Mouse (Mus musculus): ENCODE data around the gene Gstk1.

Gene Gstk1

DNA sequence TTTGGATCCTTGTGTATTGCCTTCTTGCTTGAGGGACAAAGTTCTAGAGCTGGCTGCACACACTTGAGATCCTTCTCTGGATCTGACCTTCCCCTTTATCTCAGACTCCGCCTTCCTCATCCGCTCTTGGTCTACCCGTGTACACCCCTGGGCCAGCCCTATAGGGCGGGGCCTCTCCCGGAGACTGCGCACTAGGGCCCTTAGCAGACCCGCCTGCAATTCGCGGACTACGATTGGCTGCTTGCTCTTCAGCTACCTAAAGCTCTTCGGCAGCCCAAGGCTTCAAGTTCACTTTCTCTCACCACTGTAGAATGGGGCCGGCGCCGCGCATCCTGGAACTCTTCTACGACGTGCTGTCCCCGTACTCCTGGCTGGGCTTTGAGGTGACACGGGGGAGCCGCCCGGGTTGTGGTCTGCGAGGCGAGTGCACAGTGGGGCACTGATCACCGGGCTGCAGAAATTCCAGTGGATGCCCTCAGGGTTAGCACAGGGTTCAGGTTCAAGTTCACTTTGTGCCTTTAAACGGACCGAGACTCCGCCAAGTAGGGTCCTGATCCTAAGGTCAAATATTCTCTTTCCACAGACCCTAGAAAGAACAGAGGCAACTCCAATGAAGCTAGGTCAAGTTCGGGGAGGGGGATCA lies at the start of gene Gstk1:
TSS of gene Gstk1 (plus strand) at position 225 of the 643 bp plus-strand sequence.
- DNase-seq (ENCODE audit: low read depth, low spot score), result no peak

- peak; percentile 42 for DNase-seq (ENCODE audit: low read depth, low spot score)
Measured at GRCm38 (mm10) chr6:42197710-42198109, 48.0 kb upstream of the Gstk1 start.

DNA sequence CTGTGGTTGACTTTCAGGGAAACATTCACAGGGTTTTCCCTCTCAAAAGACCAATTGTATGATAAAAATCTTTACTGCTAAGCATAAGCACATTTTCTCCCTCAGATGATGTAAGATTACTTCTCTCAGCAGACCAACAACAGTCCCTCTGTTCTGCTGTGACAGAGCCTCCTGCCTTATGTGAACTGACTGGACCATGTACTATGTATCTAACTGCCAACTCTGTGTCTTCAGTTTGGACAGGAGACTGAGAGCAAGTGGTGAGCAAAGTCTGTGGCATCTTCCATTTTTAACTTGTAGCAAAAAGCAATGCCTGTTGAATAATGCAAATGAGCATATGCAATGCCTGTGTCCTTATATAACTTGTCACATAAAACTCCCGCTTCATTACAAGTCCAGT lies 46.2 kb upstream of the Gstk1 start:
- no peak for DNase-seq (ENCODE audit: low read depth, low spot score)

DNA sequence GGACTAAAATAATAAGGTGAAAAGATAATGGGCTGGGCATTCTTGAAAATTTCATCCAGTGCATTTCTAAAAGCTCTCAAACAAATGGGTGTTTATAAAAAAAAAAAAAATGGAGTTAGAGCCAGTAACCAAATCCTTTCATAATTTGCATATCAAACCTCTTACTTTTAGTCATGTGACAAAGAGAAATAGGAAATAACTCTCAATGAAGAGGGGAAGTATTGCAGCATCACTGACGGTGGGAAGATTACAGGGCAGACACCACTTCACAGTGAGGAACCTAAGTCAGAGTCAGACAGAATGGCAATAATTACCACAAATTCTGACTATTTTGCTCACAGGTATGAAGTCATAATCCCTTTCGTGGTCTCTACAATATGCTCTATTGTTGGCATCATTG lies 30.7 kb upstream of the Gstk1 start, which contains the start of gene Tas2r144:
TSS of gene Tas2r144 (plus strand) at position 301 of the 400 bp plus-strand sequence.
- DNase-seq (ENCODE audit: low read depth, low spot score), result no peak

DNA sequence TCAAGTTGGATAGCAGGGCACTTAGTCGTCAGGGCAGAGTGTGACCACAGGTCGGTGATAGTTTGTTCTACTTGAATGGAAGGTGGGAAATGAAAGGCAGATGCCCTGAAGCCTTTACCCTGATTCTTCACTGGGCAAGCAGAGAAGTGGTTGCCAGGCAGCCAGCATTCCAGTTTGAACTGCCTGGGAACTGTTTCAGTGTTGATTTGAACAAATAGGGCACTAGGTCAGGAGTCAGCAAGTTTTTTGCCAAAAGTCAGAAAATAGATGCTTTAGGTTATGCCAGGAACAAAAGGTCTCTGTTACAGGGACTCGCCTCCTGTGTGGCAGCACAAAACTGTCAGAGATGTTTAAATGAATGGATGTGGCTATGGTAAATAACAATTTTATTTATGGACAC lies 23.4 kb upstream of the Gstk1 start:
- DNase-seq (ENCODE audit: low read depth, low spot score), result no peak

GRCm38 (mm10) chr6:42225046-42225445 lies 20.7 kb upstream of the Gstk1 start:
- DNase-seq (ENCODE audit: low read depth, low spot score), result no peak

GRCm38 (mm10) chr6:42227240-42228101 lies 18.3 kb upstream of the Gstk1 start:
- no peak for DNase-seq (ENCODE audit: low read depth, low spot score)

GRCm38 (mm10) chr6:42229610-42230009 lies 16.1 kb upstream of the Gstk1 start:
- no peak for DNase-seq (ENCODE audit: low read depth, low spot score)

GRCm38 (mm10) chr6:42231191-42231590 lies 14.5 kb upstream of the Gstk1 start:
- no peak for DNase-seq (ENCODE audit: low read depth, low spot score)

DNA sequence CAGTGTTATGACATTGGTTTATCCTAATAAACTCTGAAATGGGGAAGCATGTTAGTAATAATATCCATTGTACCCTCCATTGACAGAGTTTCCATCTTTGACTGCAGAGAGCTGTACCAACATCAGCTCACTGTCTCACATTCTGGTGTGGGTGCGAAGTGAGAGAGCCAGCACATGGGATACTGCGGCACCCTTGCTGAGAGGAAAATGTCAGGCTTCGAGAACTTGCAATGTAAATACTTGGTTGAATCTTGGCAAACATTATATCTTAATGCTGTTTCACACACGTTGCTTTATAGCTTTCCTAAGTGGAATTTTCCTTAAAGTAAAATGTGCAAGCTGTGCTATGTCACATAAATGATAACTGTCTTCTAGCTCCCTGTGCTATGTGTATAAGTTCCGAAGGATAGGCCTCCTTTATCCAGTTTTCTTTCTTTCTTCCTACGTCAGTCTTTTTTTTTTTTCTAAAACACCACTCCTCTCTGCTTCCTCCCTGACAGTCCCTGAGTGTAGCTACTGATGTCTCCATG lies 8.4 kb upstream of the Gstk1 start:
- DNase-seq (ENCODE audit: low read depth, low spot score), result no peak

DNA sequence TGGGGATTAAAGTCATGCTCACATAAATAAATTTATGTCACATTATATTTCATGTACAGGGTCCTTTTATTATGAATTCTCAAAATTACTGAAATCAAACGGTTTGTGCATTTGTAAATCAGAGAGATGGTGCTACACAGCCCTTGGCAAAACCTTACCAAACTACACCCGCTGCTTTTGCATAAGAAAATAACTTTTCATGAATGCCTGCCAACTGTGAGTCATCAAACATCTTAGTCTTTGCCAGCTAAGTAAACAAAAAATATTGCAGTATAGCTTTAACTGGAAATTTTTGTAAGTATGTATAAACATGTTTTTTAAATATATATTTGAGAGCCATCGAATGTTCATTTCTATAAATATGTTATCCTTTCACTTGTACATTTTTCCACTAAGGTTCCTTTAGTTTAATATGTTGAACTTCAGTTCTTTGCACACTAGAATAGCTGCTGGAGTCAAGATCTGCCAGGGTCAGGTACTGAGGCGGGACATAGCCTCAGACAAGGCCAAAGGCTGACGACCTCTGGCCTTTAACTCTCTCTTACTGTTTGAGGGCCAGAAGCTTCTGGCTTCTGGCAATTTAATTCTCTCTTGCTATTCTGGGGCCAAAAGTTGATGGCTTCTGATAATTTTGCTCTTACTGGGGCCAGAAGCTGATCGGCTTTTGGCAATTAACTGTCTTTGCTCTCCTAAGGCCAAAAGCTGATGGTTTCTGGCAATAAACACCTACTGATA lies 4.3 kb upstream of the Gstk1 start:
- no peak for DNase-seq (ENCODE audit: low read depth, low spot score)

- DNase-seq (ENCODE audit: low read depth, low spot score), result no peak
Measured at GRCm38 (mm10) chr6:42247173-42247572, 1.4 kb downstream of the Gstk1 start.

DNA sequence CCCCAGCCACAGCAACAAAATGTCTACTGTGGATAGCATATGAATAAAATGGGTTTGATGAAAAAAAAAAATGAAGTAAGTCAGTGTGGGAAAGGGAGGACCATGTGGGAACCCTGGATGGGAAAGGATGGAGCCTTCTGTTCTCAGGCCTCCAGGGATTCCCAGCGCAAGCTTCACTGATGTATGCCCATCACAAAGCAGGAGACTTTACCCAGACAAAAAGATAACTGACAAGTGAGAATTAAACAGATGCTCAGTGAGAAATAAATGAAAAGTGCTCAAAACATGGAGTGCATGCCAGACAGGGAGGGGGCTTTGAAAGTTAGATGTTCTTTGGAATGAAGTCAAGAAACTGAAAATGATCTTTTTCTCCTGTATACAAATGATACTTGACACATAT lies 2.2 kb downstream of the Gstk1 start:
- no peak for DNase-seq (ENCODE audit: low read depth, low spot score)

DNA sequence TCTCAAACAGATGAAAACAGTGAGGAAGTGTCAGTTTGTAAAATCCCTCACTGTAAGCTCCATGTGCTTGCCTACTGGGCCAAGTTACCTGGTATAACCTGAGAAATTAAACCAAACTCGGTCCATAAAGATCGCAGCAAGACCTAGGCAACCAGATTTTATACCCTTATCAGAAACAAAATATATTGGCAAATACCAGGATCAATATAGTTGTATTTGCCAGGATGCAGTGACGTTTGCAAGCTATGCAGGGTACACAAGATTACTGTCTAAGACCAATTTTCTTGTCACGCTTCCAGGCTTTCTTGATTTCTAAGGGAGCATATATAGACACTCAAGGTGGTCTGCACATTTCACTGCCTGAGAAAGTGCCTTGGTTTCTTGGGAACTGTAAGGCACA lies 6.1 kb downstream of the Gstk1 start:
- no peak for DNase-seq (ENCODE audit: low read depth, low spot score)

DNA sequence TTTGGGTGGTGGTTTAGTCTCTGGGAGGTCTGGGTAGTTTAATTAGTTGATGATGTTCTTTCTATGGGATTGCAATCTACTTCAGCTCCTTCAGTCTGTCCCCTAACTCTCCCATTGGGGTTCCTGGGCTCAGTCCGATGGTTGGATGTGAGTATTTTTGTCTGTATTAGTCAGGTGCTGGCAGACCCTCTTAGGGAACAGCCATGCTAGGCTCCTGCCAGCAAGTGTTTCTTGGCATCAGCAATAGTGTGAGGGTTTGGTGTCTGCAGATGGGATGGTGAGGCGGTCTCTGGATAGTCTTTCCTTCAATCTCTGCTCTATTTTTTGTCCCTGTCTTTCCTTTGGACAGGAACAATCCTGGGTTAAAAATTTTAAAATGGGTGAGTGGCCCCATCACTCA lies 7.4 kb downstream of the Gstk1 start:
- no peak for DNase-seq (ENCODE audit: low read depth, low spot score)

DNA sequence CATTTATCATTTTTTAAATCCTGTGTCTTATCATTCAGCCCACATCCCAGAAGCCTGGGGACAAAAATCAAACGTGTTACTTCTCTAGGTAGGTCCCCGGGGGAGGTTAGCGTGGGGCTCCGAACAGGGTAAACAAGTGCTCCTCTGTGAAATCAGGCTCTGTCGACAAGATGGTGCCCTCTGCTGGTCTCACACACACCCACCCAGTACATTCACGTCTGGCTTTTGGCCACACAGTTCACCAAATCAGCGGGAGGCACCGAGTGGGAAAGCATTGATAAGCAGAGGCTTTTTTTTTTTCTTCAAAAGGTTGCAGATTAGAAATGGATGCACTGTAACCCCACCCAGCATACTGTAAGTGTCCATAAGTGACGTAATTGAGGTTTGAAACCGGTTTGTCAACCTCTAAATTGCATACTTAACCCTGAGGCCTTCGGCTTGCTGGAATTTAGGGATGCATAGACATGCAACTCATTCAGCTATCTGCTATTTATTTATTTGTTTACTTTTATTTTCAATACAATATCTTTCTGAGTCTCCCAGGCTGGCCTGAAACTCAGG lies 11.6 kb downstream of the Gstk1 start:
- DNase-seq (ENCODE audit: low read depth, low spot score), result no peak

GRCm38 (mm10) chr6:42260430-42260829 lies 14.7 kb downstream of the Gstk1 start:
- no peak for DNase-seq (ENCODE audit: low read depth, low spot score)

- DNase-seq (ENCODE audit: low read depth, low spot score), result no peak
Measured at GRCm38 (mm10) chr6:42261524-42262170, 15.9 kb downstream of the Gstk1 start, which contains the start of gene Tmem139. Gene Tmem139 (plus strand): TSS chr6:42261970.

DNA sequence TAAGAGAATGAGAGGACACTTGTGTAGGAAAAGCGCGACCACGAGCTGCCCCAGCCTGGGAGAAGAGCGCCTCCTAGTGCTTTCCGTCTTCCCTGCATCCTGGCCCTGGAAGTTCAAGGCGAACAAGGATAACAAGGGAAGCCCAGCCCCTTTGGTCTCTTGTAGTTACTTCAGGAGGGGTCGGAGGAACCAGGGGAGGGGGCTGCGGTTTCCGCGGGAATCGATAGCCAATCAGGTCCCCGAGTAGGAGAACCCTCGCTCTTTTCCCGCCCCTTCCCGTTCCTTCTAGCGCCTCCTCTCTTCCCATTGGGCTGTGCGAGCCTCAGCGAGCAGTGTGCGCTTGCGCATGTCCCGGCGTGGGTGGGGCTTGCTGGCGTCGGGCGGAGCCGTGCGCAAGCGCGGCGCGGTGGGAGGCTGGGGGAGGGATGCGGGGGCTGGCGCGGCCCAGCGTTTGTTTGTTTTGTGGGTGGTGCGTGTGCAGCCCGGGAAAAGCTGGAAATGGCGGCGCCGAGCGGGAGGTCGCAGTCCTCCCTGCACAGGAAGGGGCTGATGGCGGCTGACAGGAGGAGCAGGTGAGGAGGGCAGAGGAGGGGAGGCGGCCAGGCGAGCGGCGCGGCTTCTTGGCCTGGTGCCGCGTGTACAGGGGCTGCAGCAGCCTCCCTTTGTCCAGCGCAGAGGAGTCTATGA lies 19.0 kb downstream of the Gstk1 start, which contains the start of gene Casp2:
TSS of gene Casp2 (plus strand) at position 360 of the 687 bp plus-strand sequence.
- peak; percentile 99 for DNase-seq (ENCODE audit: low read depth, low spot score)
